Mouse (Mus musculus): ENCODE results near the gene G430095P16Rik. TPM values are rescaled to one million over a fixed set of nuclear protein-coding genes. Genes with fewer than 3 reads are reported as not detected.

Gene G430095P16Rik
- polyA plus RNA-seq, 1 experiment: 9.4 TPM

DNA sequence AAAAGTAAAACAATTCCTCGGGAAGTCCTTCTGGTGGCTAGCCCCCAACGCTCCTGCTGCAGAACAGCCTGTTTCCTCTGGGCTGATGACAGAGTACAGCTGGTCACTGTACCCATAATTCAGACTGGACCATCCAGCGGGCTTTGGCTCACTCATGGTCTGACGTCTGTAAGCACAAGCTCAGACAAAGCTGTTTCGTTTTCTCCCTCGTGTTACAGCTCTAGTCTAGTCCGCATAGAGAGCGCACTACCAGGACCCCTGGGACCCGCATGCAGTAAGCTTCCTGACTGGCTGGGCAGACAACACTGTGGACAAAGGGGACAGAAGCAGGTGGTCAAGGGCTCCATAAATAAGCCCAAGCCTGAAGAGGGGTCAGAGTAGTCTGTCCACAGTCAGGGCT is 43.6 kb downstream of the G430095P16Rik start:
- H3K27me3 ChIP-seq (ENCODE audit: control insufficient read depth, insufficient read depth, insufficient read length): no peaks in the 10 kb centered on the region
- no peak overlapping the region for H3K4me2 ChIP-seq (ENCODE audit: low read depth)
- H3K4me3 ChIP-seq: no peak overlapping the region
- peaks cover 28% of the 10 kb centered on the region for H3K79me2 ChIP-seq (ENCODE audit: control insufficient read depth, insufficient read depth)
- no peak overlapping the region for H3ac ChIP-seq (ENCODE audit: control insufficient read depth, insufficient read length)
- peaks cover 10% of the 10 kb centered on the region for H3K36me3 ChIP-seq (ENCODE audit: control insufficient read depth, insufficient read depth)
- no peak for TF ChIP-seq SRF (IDR thresholded peaks at IDR 0.05; ENCODE audit: control insufficient read depth, insufficient read length, low read depth)

DNA sequence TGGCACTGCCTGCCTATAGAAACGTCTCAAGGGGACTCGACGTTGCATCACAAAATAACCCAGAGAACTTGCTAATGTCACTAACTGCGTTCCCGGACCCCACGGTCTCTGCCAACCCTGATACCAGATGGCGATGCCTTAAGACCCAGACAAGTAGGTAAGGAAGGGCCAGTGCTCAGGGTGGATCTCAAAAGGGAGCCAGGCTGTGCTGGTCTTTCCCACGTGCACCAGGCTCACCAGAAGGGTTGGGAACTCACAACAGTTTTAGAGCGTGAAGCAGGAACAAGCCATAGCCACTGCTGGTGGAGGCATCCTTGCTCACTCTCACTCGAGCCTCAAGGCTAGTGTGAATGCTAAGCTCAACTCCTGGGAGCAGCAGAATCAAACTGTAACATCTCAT is 44.4 kb downstream of the G430095P16Rik start:
- Histone ChIP-seq H3K79me2 (ENCODE audit: control insufficient read depth, insufficient read depth) (peaks cover 36% of the 10 kb centered on the region), H3K27me3 (ENCODE audit: control insufficient read depth, insufficient read depth, insufficient read length) (no peaks in the 10 kb centered on the region), H3K4me2 (ENCODE audit: low read depth) (no peak overlapping the region), H3K4me3 (no peak overlapping the region), H3K36me3 (ENCODE audit: control insufficient read depth, insufficient read depth) (peaks cover 10% of the 10 kb centered on the region), H3ac (ENCODE audit: control insufficient read depth, insufficient read length) (no peak overlapping the region)
- TF ChIP-seq POLR2A (IDR thresholded peaks at IDR 0.05; ENCODE audit: insufficient read length, low read depth): no peak
- TF ChIP-seq TCF12 (IDR thresholded peaks at IDR 0.05; ENCODE audit: insufficient read depth, poor library complexity, severe bottlenecking): no peak
- TF ChIP-seq MYOD1 (IDR thresholded peaks at IDR 0.05; ENCODE audit: control insufficient read depth in 1 of 3, insufficient read length in 2 of 3, low read depth in 2 of 3): no peak
- no peak for TF ChIP-seq MYOG (IDR thresholded peaks at IDR 0.05; ENCODE audit: control insufficient read depth in 1 of 3, insufficient read depth in 1 of 3, insufficient read length in 2 of 3, low read depth in 2 of 3)
- no peak for TF ChIP-seq REST (IDR thresholded peaks at IDR 0.05; ENCODE audit: insufficient read depth, insufficient read length)
- no peak for TF ChIP-seq MAX (IDR thresholded peaks at IDR 0.05; ENCODE audit: low read depth)
- TF ChIP-seq POLR2AphosphoS2 (IDR thresholded peaks at IDR 0.05; ENCODE audit: insufficient read length, low read depth): no peak
- no peak for TF ChIP-seq SRF (IDR thresholded peaks at IDR 0.05; ENCODE audit: control insufficient read depth, insufficient read length, low read depth)
- no peak for TF ChIP-seq TCF3 (IDR thresholded peaks at IDR 0.05; ENCODE audit: insufficient read length, low read depth)
- no peak for TF ChIP-seq E2F4 (IDR thresholded peaks at IDR 0.05; ENCODE audit: insufficient read depth)
- TF ChIP-seq CEBPB (IDR thresholded peaks at IDR 0.05; ENCODE audit: insufficient read depth, poor library complexity, severe bottlenecking): no peak
- no peak for TF ChIP-seq USF1 (IDR thresholded peaks at IDR 0.05; ENCODE audit: low read depth)

DNA sequence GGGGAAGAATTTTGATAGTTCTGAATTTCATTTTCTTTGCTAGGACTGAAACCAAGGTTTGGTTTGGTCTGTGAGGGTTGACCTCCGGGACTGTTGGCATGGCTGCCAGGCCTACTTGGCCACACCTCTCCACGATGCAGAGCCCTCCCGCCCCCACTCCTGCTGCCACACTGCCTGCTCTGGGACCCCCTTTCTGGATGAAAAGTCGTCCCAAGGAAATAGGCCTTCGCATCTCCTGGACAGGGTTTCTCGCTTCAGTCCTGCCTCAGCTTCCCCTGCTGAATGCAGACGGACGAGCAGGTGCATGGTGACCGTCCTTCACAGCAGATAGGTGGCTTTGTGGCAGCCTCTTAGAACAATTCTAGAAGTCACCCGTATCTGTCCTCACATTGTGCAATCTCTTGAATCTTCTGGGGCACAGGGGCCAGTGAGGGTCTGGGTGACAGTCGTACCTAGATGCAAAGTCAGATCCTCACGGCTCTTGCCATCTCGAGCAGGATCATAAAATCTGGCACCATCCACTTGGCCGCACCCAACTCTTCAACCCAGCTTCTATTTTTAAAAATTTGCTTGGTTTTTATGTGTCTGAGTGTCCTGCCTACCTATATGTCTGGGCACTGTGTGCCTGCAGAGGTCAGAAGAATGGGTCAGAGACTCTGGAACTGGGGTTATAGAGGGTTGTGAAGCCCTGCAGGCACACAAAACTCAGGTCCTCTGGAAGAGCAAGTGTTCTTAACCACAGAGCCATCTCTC is 45.7 kb downstream of the G430095P16Rik start:
- TF ChIP-seq POLR2A (IDR thresholded peaks at IDR 0.05; ENCODE audit: insufficient read length, low read depth) (no peak), TCF12 (IDR thresholded peaks at IDR 0.05; ENCODE audit: insufficient read depth, poor library complexity, severe bottlenecking) (no peak), USF1 (IDR thresholded peaks at IDR 0.05; ENCODE audit: low read depth) (no peak), TCF3 (IDR thresholded peaks at IDR 0.05; ENCODE audit: insufficient read length, low read depth) (no peak), MYOD1 (IDR thresholded peaks at IDR 0.05; ENCODE audit: control insufficient read depth in 1 of 3, insufficient read length in 2 of 3, low read depth in 2 of 3) (no peak)
- peaks cover 10% of the 10 kb centered on the region for H3K36me3 ChIP-seq (ENCODE audit: control insufficient read depth, insufficient read depth)
- H3K4me3 ChIP-seq: no peak overlapping the region
- H3K79me2 ChIP-seq (ENCODE audit: control insufficient read depth, insufficient read depth): peaks cover 42% of the 10 kb centered on the region
- no peak overlapping the region for H3ac ChIP-seq (ENCODE audit: control insufficient read depth, insufficient read length)
- H3K27me3 ChIP-seq (ENCODE audit: control insufficient read depth, insufficient read depth, insufficient read length): no peaks in the 10 kb centered on the region
- no peak overlapping the region for H3K4me2 ChIP-seq (ENCODE audit: low read depth)

DNA sequence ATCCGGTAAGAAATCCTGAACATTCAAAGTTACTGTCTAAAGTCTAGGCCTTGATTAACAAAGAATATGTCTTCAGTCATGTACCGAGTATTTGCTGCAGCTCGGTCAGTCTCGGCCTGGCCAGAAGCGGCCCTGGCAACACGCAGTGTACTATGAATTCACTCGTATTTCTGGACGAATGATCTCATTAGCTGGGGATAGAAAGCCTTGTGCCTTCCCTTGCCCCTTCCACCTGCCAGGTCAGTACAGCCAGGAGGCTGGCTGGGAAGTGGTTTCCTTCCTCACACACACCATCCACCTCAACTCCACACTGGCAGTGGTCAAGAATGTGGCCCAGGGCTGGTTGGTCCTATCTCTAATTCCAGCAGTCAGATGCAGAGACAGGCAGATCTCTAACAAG is 46.5 kb downstream of the G430095P16Rik start:
- Histone ChIP-seq H3ac (ENCODE audit: control insufficient read depth, insufficient read length) (no peak overlapping the region), H3K4me2 (ENCODE audit: low read depth) (no peak overlapping the region), H3K36me3 (ENCODE audit: control insufficient read depth, insufficient read depth) (peaks cover 10% of the 10 kb centered on the region), H3K79me2 (ENCODE audit: control insufficient read depth, insufficient read depth) (peaks cover 49% of the 10 kb centered on the region), H3K4me3 (no peak overlapping the region), H3K27me3 (ENCODE audit: control insufficient read depth, insufficient read depth, insufficient read length) (no peaks in the 10 kb centered on the region)
- TF ChIP-seq POLR2AphosphoS2 (IDR thresholded peaks at IDR 0.05; ENCODE audit: insufficient read length, low read depth) (no peak), MAX (IDR thresholded peaks at IDR 0.05; ENCODE audit: low read depth) (no peak), USF1 (IDR thresholded peaks at IDR 0.05; ENCODE audit: low read depth) (no peak), TCF12 (IDR thresholded peaks at IDR 0.05; ENCODE audit: insufficient read depth, poor library complexity, severe bottlenecking) (no peak), E2F4 (IDR thresholded peaks at IDR 0.05; ENCODE audit: insufficient read depth) (no peak), REST (IDR thresholded peaks at IDR 0.05; ENCODE audit: insufficient read depth, insufficient read length) (no peak), POLR2A (IDR thresholded peaks at IDR 0.05; ENCODE audit: insufficient read length, low read depth) (no peak), MYOD1 (IDR thresholded peaks at IDR 0.05; ENCODE audit: control insufficient read depth in 1 of 3, insufficient read length in 2 of 3, low read depth in 2 of 3) (no peak), TCF3 (IDR thresholded peaks at IDR 0.05; ENCODE audit: insufficient read length, low read depth) (no peak), SRF (IDR thresholded peaks at IDR 0.05; ENCODE audit: control insufficient read depth, insufficient read length, low read depth) (no peak), MYOG (IDR thresholded peaks at IDR 0.05; ENCODE audit: control insufficient read depth in 1 of 3, insufficient read depth in 1 of 3, insufficient read length in 2 of 3, low read depth in 2 of 3) (no peak), CEBPB (IDR thresholded peaks at IDR 0.05; ENCODE audit: insufficient read depth, poor library complexity, severe bottlenecking) (no peak)

Data from myocyte (in vitro differentiated cells).